Mouse (Mus musculus): ENCODE measurements around the gene Hsdl1.

Hsdl1 gene

GRCm38 (mm10) chr8:119580441-119581161 is 5.6 kb upstream of the Hsdl1 start:
- in situ Hi-C loops (cut with MseI, MboI), result no loop called here

GRCm38 (mm10) chr8:119579096-119579495 is 4.1 kb upstream of the Hsdl1 start:
- in situ Hi-C loops (cut with MseI, MboI), result no loop called here

- in situ Hi-C loops (cut with MseI, MboI), result no loop called here
These were observed 363 bp upstream of the Hsdl1 start for GRCm38 (mm10) chr8:119575366-119575726.

- in situ Hi-C loops (cut with MseI, MboI), result no loop called here
These were observed 2.6 kb downstream of the Hsdl1 start for GRCm38 (mm10) chr8:119572411-119572810.

GRCm38 (mm10) chr8:119571135-119571534 is 3.8 kb downstream of the Hsdl1 start:
- in situ Hi-C loops (cut with MseI, MboI), result no loop called here

- in situ Hi-C loops (cut with MseI, MboI), result no loop called here
These were observed 5.1 kb downstream of the Hsdl1 start for GRCm38 (mm10) chr8:119569881-119570280.

- in situ Hi-C loops (cut with MseI, MboI), result no loop called here
These were observed 6.0 kb downstream of the Hsdl1 start for GRCm38 (mm10) chr8:119568951-119569350.

- in situ Hi-C loops (cut with MseI, MboI), result no loop called here
These were observed 6.7 kb downstream of the Hsdl1 start for GRCm38 (mm10) chr8:119568251-119568650.

GRCm38 (mm10) chr8:119566367-119566766 is 8.6 kb downstream of the Hsdl1 start:
- in situ Hi-C loops (cut with MseI, MboI), result no loop called here

- in situ Hi-C loops (cut with MseI, MboI), result no loop called here
These were observed 11.1 kb downstream of the Hsdl1 start for GRCm38 (mm10) chr8:119563849-119564251.

- in situ Hi-C loops (cut with MseI, MboI), result no loop called here
These were observed 15.6 kb downstream of the Hsdl1 start for GRCm38 (mm10) chr8:119559402-119559720.

- in situ Hi-C loops (cut with MseI, MboI), result no loop called here
These were observed 16.2 kb downstream of the Hsdl1 start, which contains the start of gene Mbtps1 for GRCm38 (mm10) chr8:119558603-119559401. Gene Mbtps1 (minus strand): TSS chr8:119558735.

- in situ Hi-C loops (cut with MseI, MboI), result no loop called here
These were observed 17.0 kb downstream of the Hsdl1 start for GRCm38 (mm10) chr8:119557821-119558602.

- in situ Hi-C loops (cut with MseI, MboI), result no loop called here
These were observed 17.9 kb downstream of the Hsdl1 start for GRCm38 (mm10) chr8:119557132-119557531.

- in situ Hi-C loops (cut with MseI, MboI), result no loop called here
These were observed 19.1 kb downstream of the Hsdl1 start for GRCm38 (mm10) chr8:119555861-119556260.

- in situ Hi-C loops (cut with MseI, MboI), result no loop called here
These were observed 22.0 kb downstream of the Hsdl1 start for GRCm38 (mm10) chr8:119552967-119553366.

- in situ Hi-C loops (cut with MseI, MboI), result no loop called here
These were observed 26.3 kb downstream of the Hsdl1 start for GRCm38 (mm10) chr8:119548560-119549113.

- in situ Hi-C loops (cut with MseI, MboI), result no loop called here
These were observed 27.8 kb downstream of the Hsdl1 start for GRCm38 (mm10) chr8:119547019-119547691.

GRCm38 (mm10) chr8:119545791-119546190 is 29.2 kb downstream of the Hsdl1 start:
- in situ Hi-C loops (cut with MseI, MboI), result no loop called here

- in situ Hi-C loops (cut with MseI, MboI), result no loop called here
These were observed 29.8 kb downstream of the Hsdl1 start for GRCm38 (mm10) chr8:119545180-119545579.

GRCm38 (mm10) chr8:119544606-119545005 is 30.4 kb downstream of the Hsdl1 start:
- in situ Hi-C loops (cut with MseI, MboI), result no loop called here
